Mouse (Mus musculus) liver, embryonic 14.5 days (tissue): ENCODE data around the gene Tecpr1. TPM values are rescaled to one million over a fixed set of nuclear protein-coding genes. Genes with fewer than 3 reads are reported as not detected.

Experiments
- ATAC-seq: fragments of 200-750 bp; cut with Nextera tagmentation; 2 replicates; pipeline ENCODE4 v1.8.0; 2017; ENCODE audit warnings: moderate number of reproducible peaks, mild to moderate bottlenecking, moderate library complexity; ENCODE audit not compliant: insufficient read depth
- DNase-seq, 3 experiments: peaks; one replicate each; pipeline ENCODE4 v3.0.0-alpha.2; 2012 to 2013; ENCODE audit warnings: low read depth in 3 of 3, low spot score in 3 of 3
- H3K27ac ChIP-seq: fragments of 300-500 bp; sonication (generic); 2 replicates; pipeline ENCODE4 v1.5.1; 2014; ENCODE audit warnings: moderate library complexity, mild to moderate bottlenecking, control low read depth, inconsistent platforms
- H3K27me3 ChIP-seq: fragments of 300-500 bp; sonication (generic); 2 replicates; pipeline ENCODE4 v1.6.1; 2014; ENCODE audit warnings: mild to moderate bottlenecking, low read length, moderate library complexity; ENCODE audit not compliant: control insufficient read depth, insufficient read depth
- H3K36me3 ChIP-seq: fragments of 300-500 bp; sonication (generic); replicated peaks from 2 replicates; pipeline ENCODE4 v1.6.1; 2014; ENCODE audit warnings: low read depth; ENCODE audit not compliant: control insufficient read depth, insufficient read depth
- H3K4me1 ChIP-seq, 2 experiments: fragments of 200-500 bp in 1 of 2; fragments of 300-500 bp in 1 of 2; sonication (generic) in 1 of 2; replicated peaks; 2 replicates each; pipeline ENCODE4 v1.6.1; 2012 to 2014; ENCODE audit warnings: antibody characterized with exemption in 1 of 2, inconsistent platforms in 1 of 2, low read length in 1 of 2; ENCODE audit not compliant: control insufficient read depth in 2 of 2, insufficient read depth in 2 of 2
- H3K4me2 ChIP-seq: fragments of 300-500 bp; sonication (generic); 2 replicates; pipeline ENCODE4 v1.6.1; 2014; ENCODE audit warnings: low read depth, mild to moderate bottlenecking, control low read depth, moderate library complexity
- H3K4me3 ChIP-seq, 2 experiments: fragments of 200-500 bp in 1 of 2; fragments of 300-500 bp in 1 of 2; sonication (generic) in 1 of 2; 2 replicates each; pipeline ENCODE4 v1.5.1; 2012 to 2014; ENCODE audit warnings: low read depth in 2 of 2, low read length in 2 of 2, mild to moderate bottlenecking in 2 of 2, control low read depth in 1 of 2, inconsistent platforms in 1 of 2, moderate library complexity in 1 of 2; ENCODE audit not compliant: insufficient read depth in 1 of 2
- H3K9ac ChIP-seq: fragments of 300-500 bp; sonication (generic); replicated peaks from 2 replicates; pipeline ENCODE4 v1.6.1; 2014; ENCODE audit warnings: mild to moderate bottlenecking, control low read depth, moderate library complexity
- H3K9me3 ChIP-seq: fragments of 300-500 bp; sonication (generic); 2 replicates; pipeline ENCODE4 v1.6.1; 2016; ENCODE audit warnings: low read length, mixed read lengths; ENCODE audit not compliant: control insufficient read depth
- CTCF ChIP-seq: IDR thresholded peaks from 2 replicates; pipeline ENCODE4 v1.5.1; 2016; ENCODE audit warnings: antibody characterized with exemption, low read depth, control low read depth
- EP300 ChIP-seq: IDR thresholded peaks from 2 replicates; pipeline ENCODE4 v1.6.1; 2016; ENCODE audit warnings: antibody characterized with exemption, low read depth
- WGBS: fragments of 180-500 bp; shearing (Covaris S2); extraction: QIAGEN DNeasy Blood & Tissue Kit; methylation state at CpG from one replicate; pipeline ENCODE4 v1.1.7; 2014; ENCODE audit not compliant: insufficient replicate concordance; 5-methylcytosine and 5-hydroxymethylcytosine counted together
- polyA plus RNA-seq, 2 experiments: library from polyadenylated mRNA; depleted of rRNA in 1 of 2; stranded (reverse) in 1 of 2; unstranded in 1 of 2; fragments of >200 nt; fragmentation: Nextera tagmentation in 1 of 2; extraction: Ambion mirVana in 1 of 2; gene quantifications; 2 replicates each; pipeline versions ENCODE4 v1.2.1 to v1.2.3; 2012 to 2014

Tecpr1 gene
- polyA plus RNA-seq, 2 experiments = 1.3 to 2.6 TPM

- H3K27me3 ChIP-seq = no peaks in the 10 kb centered on the region; the same call in 1 of the 2 replicates
- H3K4me2 ChIP-seq = peak overlapping the region; percentile 85
- H3K36me3 ChIP-seq = no peaks in the 10 kb centered on the region
- peak overlapping the region; percentile 51 for H3K27ac ChIP-seq
- TF ChIP-seq CTCF (no peak), EP300 (no peak)
- H3K4me1 ChIP-seq = peaks cover 6 to 16% of the 10 kb centered on the region in 2 experiments
- H3K4me3 ChIP-seq = peak overlapping the region; percentile 44 to 74; a peak in 3 of 4 replicates
- peak overlapping the region; percentile 51 for H3K9ac ChIP-seq
- DNase-seq (peak; percentile 40 to 51 (median 51)), ATAC-seq (peak; percentile 70)
- H3K9me3 ChIP-seq = no peaks in the 10 kb centered on the region
- 46% methylated on average over 16 of the region's 16 CpGs for WGBS
Measured at GRCm38 (mm10) chr5:144254122-144254810, 30.9 kb upstream of the Tecpr1 start.

- WGBS = 58% methylated on average over 4 of the region's 4 CpGs
- no peak for ATAC-seq
- Histone ChIP-seq H3K4me1 (peaks cover 6 to 16% of the 10 kb centered on the region in 2 experiments), H3K4me3 (no peak overlapping the region), H3K27ac (no peak overlapping the region), H3K9me3 (no peaks in the 10 kb centered on the region), H3K27me3 (no peaks in the 10 kb centered on the region; the same call in 1 of the 2 replicates), H3K9ac (no peak overlapping the region), H3K4me2 (no peak overlapping the region), H3K36me3 (no peaks in the 10 kb centered on the region)
- TF ChIP-seq EP300 (no peak), CTCF (no peak)
- no peak for DNase-seq
Measured at GRCm38 (mm10) chr5:144253212-144253611, 29.8 kb upstream of the Tecpr1 start.

GRCm38 (mm10) chr5:144251876-144252577 lies 28.6 kb upstream of the Tecpr1 start:
- no peaks in the 10 kb centered on the region; the same call in 1 of the 2 replicates for H3K27me3 ChIP-seq
- DNase-seq (no peak), ATAC-seq (no peak)
- no peak overlapping the region for H3K9ac ChIP-seq
- peaks cover 6 to 15% of the 10 kb centered on the region in 2 experiments for H3K4me1 ChIP-seq
- WGBS = 61% methylated on average over 13 of the region's 13 CpGs
- H3K9me3 ChIP-seq = no peaks in the 10 kb centered on the region
- TF ChIP-seq EP300 (no peak), CTCF (no peak)
- H3K36me3 ChIP-seq = no peaks in the 10 kb centered on the region
- H3K4me3 ChIP-seq = no peak overlapping the region
- H3K4me2 ChIP-seq = no peak overlapping the region
- no peak overlapping the region for H3K27ac ChIP-seq

GRCm38 (mm10) chr5:144249871-144250270 lies 26.5 kb upstream of the Tecpr1 start:
- no peaks in the 10 kb centered on the region for H3K27me3 ChIP-seq
- no peak for ATAC-seq
- H3K9ac ChIP-seq = no peak overlapping the region
- WGBS = 59% methylated on average over 3 of the region's 3 CpGs
- H3K27ac ChIP-seq = no peak overlapping the region
- no peaks in the 10 kb centered on the region for H3K36me3 ChIP-seq
- DNase-seq = no peak
- no peaks in the 10 kb centered on the region for H3K9me3 ChIP-seq
- H3K4me1 ChIP-seq = peaks cover 6 to 11% of the 10 kb centered on the region in 2 experiments
- TF ChIP-seq CTCF (peak; percentile 56), EP300 (no peak)
- H3K4me2 ChIP-seq = no peak overlapping the region
- no peak overlapping the region for H3K4me3 ChIP-seq
